Mouse (Mus musculus): ENCODE measurements at regions not wholly inside any gene's neighbourhood (a gene's known extent, or its start where the extent isn't known, plus 50 kb on each side); places are given as distances from the start of the nearest gene placed in this dataset.

GRCm38 (mm10) chr10:107990557-107990956 lies 78.6 kb upstream of the Otogl start:
- H3K27ac ChIP-seq (ENCODE audit: low read depth) = no peak overlapping the region
- DNase-seq = peak; percentile 13
- H3K4me2 ChIP-seq = no peak overlapping the region
- no peaks in the 10 kb centered on the region for H3K27me3 ChIP-seq (ENCODE audit: insufficient read depth, low read length)
- no peaks in the 10 kb centered on the region for H3K4me1 ChIP-seq (ENCODE audit: insufficient read depth)
- TF ChIP-seq CTCF (IDR thresholded peaks at IDR 0.05; ENCODE audit: low read depth) = no peak
- no peak overlapping the region for H3K4me3 ChIP-seq (ENCODE audit: low read depth, low read length)
- no peaks in the 10 kb centered on the region for H3K36me3 ChIP-seq (ENCODE audit: insufficient read depth)
- no peak overlapping the region for H3K9ac ChIP-seq
- H3K9me3 ChIP-seq (ENCODE audit: low read depth, low read length) = no peaks in the 10 kb centered on the region
- 51% methylated on average over 3 of the region's 3 CpGs for WGBS
- no peak for ATAC-seq (ENCODE audit: insufficient read depth)

GRCm38 (mm10) chr10:107989913-107990312 lies 78.0 kb upstream of the Otogl start:
- no peak overlapping the region for H3K9ac ChIP-seq
- H3K4me2 ChIP-seq = no peak overlapping the region
- no peak for DNase-seq
- no peak overlapping the region for H3K4me3 ChIP-seq (ENCODE audit: low read depth, low read length)
- no peak for TF ChIP-seq CTCF (IDR thresholded peaks at IDR 0.05; ENCODE audit: low read depth)
- no peak overlapping the region for H3K27ac ChIP-seq (ENCODE audit: low read depth)
- H3K36me3 ChIP-seq (ENCODE audit: insufficient read depth) = no peaks in the 10 kb centered on the region
- no peaks in the 10 kb centered on the region for H3K4me1 ChIP-seq (ENCODE audit: insufficient read depth)
- H3K9me3 ChIP-seq (ENCODE audit: low read depth, low read length) = no peaks in the 10 kb centered on the region
- 86% methylated on average over 2 of the region's 2 CpGs for WGBS
- H3K27me3 ChIP-seq (ENCODE audit: insufficient read depth, low read length) = no peaks in the 10 kb centered on the region
- ATAC-seq (ENCODE audit: insufficient read depth) = no peak

- H3K27ac ChIP-seq (ENCODE audit: low read depth) = no peak overlapping the region
- H3K9ac ChIP-seq = no peak overlapping the region
- H3K27me3 ChIP-seq (ENCODE audit: insufficient read depth, low read length) = no peaks in the 10 kb centered on the region
- no peaks in the 10 kb centered on the region for H3K4me1 ChIP-seq (ENCODE audit: insufficient read depth)
- ATAC-seq (ENCODE audit: insufficient read depth) = no peak
- no peak overlapping the region for H3K4me2 ChIP-seq
- no peaks in the 10 kb centered on the region for H3K9me3 ChIP-seq (ENCODE audit: low read depth, low read length)
- no peak for TF ChIP-seq CTCF (IDR thresholded peaks at IDR 0.05; ENCODE audit: low read depth)
- 84% methylated on average over 5 of the region's 5 CpGs for WGBS
- no peak overlapping the region for H3K4me3 ChIP-seq (ENCODE audit: low read depth, low read length)
- H3K36me3 ChIP-seq (ENCODE audit: insufficient read depth) = no peaks in the 10 kb centered on the region
- no peak for DNase-seq
Observed at GRCm38 (mm10) chr10:107982632-107983031, 70.7 kb upstream of the Otogl start.

- H3K4me1 ChIP-seq (ENCODE audit: insufficient read depth) = no peaks in the 10 kb centered on the region
- no peak overlapping the region for H3K27ac ChIP-seq (ENCODE audit: low read depth)
- WGBS = 96% methylated on average over 1 of the region's 1 CpGs
- no peaks in the 10 kb centered on the region for H3K36me3 ChIP-seq (ENCODE audit: insufficient read depth)
- H3K9me3 ChIP-seq (ENCODE audit: low read depth, low read length) = no peaks in the 10 kb centered on the region
- no peak overlapping the region for H3K9ac ChIP-seq
- DNase-seq = no peak
- no peak for TF ChIP-seq CTCF (IDR thresholded peaks at IDR 0.05; ENCODE audit: low read depth)
- H3K4me3 ChIP-seq (ENCODE audit: low read depth, low read length) = no peak overlapping the region
- no peaks in the 10 kb centered on the region for H3K27me3 ChIP-seq (ENCODE audit: insufficient read depth, low read length)
- no peak for ATAC-seq (ENCODE audit: insufficient read depth)
- no peak overlapping the region for H3K4me2 ChIP-seq
Observed at GRCm38 (mm10) chr10:107982082-107982481, 70.1 kb upstream of the Otogl start.

GRCm38 (mm10) chr10:107976392-107976965 lies 64.5 kb upstream of the Otogl start:
- ATAC-seq (ENCODE audit: insufficient read depth) (no peak), DNase-seq (no peak)
- no peak overlapping the region for H3K4me2 ChIP-seq
- WGBS = 96% methylated on average over 3 of the region's 3 CpGs
- H3K36me3 ChIP-seq (ENCODE audit: insufficient read depth) = no peaks in the 10 kb centered on the region
- no peaks in the 10 kb centered on the region for H3K9me3 ChIP-seq (ENCODE audit: low read depth, low read length)
- no peak overlapping the region for H3K9ac ChIP-seq
- no peaks in the 10 kb centered on the region for H3K4me1 ChIP-seq (ENCODE audit: insufficient read depth)
- no peak overlapping the region for H3K27ac ChIP-seq (ENCODE audit: low read depth)
- H3K4me3 ChIP-seq (ENCODE audit: low read depth, low read length) = no peak overlapping the region
- no peaks in the 10 kb centered on the region for H3K27me3 ChIP-seq (ENCODE audit: insufficient read depth, low read length)
- no peak for TF ChIP-seq CTCF (IDR thresholded peaks at IDR 0.05; ENCODE audit: low read depth)

GRCm38 (mm10) chr10:107971748-107972147 lies 59.8 kb upstream of the Otogl start:
- Histone ChIP-seq H3K27ac (ENCODE audit: low read depth) (no peak overlapping the region), H3K4me1 (ENCODE audit: insufficient read depth) (no peaks in the 10 kb centered on the region), H3K9ac (no peak overlapping the region), H3K36me3 (ENCODE audit: insufficient read depth) (no peaks in the 10 kb centered on the region), H3K4me3 (ENCODE audit: low read depth, low read length) (no peak overlapping the region), H3K4me2 (no peak overlapping the region), H3K9me3 (ENCODE audit: low read depth, low read length) (no peaks in the 10 kb centered on the region), H3K27me3 (ENCODE audit: insufficient read depth, low read length) (no peaks in the 10 kb centered on the region)
- ATAC-seq (ENCODE audit: insufficient read depth) (no peak), DNase-seq (no peak)
- no peak for TF ChIP-seq CTCF (IDR thresholded peaks at IDR 0.05; ENCODE audit: low read depth)

- Histone ChIP-seq H3K27me3 (ENCODE audit: insufficient read depth, low read length) (no peaks in the 10 kb centered on the region), H3K9ac (no peak overlapping the region), H3K9me3 (ENCODE audit: low read depth, low read length) (no peaks in the 10 kb centered on the region), H3K4me2 (no peak overlapping the region), H3K4me3 (ENCODE audit: low read depth, low read length) (no peak overlapping the region), H3K36me3 (ENCODE audit: insufficient read depth) (no peaks in the 10 kb centered on the region), H3K27ac (ENCODE audit: low read depth) (no peak overlapping the region), H3K4me1 (ENCODE audit: insufficient read depth) (no peaks in the 10 kb centered on the region)
- ATAC-seq (ENCODE audit: insufficient read depth) (no peak), DNase-seq (no peak)
- no peak for TF ChIP-seq CTCF (IDR thresholded peaks at IDR 0.05; ENCODE audit: low read depth)
- WGBS = 84% methylated on average over 11 of the region's 11 CpGs
Observed at GRCm38 (mm10) chr10:107966996-107967395, 55.1 kb upstream of the Otogl start.

GRCm38 (mm10) chr10:107964022-107964421 lies 52.1 kb upstream of the Otogl start:
- H3K9me3 ChIP-seq (ENCODE audit: low read depth, low read length) = no peaks in the 10 kb centered on the region
- 47% methylated on average over 1 of the region's 1 CpGs for WGBS
- TF ChIP-seq CTCF (IDR thresholded peaks at IDR 0.05; ENCODE audit: low read depth) = no peak
- no peak overlapping the region for H3K4me2 ChIP-seq
- H3K4me1 ChIP-seq (ENCODE audit: insufficient read depth) = no peaks in the 10 kb centered on the region
- H3K27ac ChIP-seq (ENCODE audit: low read depth) = no peak overlapping the region
- no peak for ATAC-seq (ENCODE audit: insufficient read depth)
- H3K27me3 ChIP-seq (ENCODE audit: insufficient read depth, low read length) = no peaks in the 10 kb centered on the region
- no peaks in the 10 kb centered on the region for H3K36me3 ChIP-seq (ENCODE audit: insufficient read depth)
- H3K9ac ChIP-seq = no peak overlapping the region
- DNase-seq = no peak
- no peak overlapping the region for H3K4me3 ChIP-seq (ENCODE audit: low read depth, low read length)

Data from lung, embryonic 14.5 days (tissue).